Mouse (Mus musculus): Measurements from ENCODE around the gene Stom.

DNA sequence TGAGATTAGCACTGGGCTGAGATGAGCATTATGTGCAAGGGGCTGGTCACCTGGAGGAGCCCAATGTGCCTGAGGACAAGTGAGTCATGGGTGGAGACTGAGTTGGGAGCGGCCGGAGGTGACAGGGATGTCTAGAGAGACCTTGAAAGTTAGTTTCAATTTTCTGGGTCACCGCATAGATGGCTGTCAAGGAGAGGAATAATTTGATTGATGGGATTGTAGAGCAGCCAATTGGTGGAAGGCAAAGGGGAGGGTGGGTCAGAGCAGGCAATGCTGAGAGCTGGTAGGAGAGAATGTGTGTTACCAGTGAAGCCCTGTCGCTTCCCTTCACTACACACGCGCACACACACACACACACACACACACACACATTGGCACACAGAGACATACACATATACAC, 67.6 kb downstream of the Stom start:
- no peak for TF ChIP-seq CTCF (conservative IDR thresholded peaks at IDR 0.05; ENCODE audit: insufficient read depth, insufficient read length, low read depth, low read length)
- TF ChIP-seq POLR2A (IDR thresholded peaks at IDR 0.05; ENCODE audit: low read depth, low read length): no peak

Data from kidney, adult 2 months (tissue).